Mouse (Mus musculus) lung, adult 2 months (tissue): ENCODE results near the gene Pot1a.

Experiments used
- CTCF ChIP-seq: fragments of 200-500 bp; IDR thresholded peaks from 2 replicates; pipeline ENCODE4 v1.5.1; 2011; ENCODE audit warnings: mild to moderate bottlenecking, low read length, control low read depth; ENCODE audit not compliant: insufficient read depth
- POLR2A ChIP-seq: fragments of 200-500 bp; IDR thresholded peaks from 2 replicates; pipeline ENCODE4 v1.6.1; 2011; ENCODE audit warnings: low read depth, mild to moderate bottlenecking, control low read depth, low read length, borderline replicate concordance; ENCODE audit errors: extremely low read depth

DNA sequence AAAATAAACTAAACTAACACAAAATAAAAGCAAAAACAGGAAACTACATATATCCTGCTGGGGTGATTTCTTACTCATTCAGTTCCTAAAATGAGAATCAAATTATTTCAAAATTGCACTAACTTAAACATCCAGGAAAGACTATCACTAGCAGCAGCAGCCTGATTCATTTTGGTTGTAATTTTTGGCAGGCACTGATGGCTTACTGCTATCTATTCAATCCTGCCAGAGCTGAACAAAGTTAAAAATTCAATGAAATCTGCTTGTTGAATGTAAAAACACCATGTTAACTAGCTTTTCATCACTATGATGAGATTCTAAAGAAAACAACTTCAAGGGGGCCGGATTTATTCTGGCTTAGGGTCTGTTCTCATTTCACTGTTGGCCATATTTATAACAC is 82.5 kb downstream of the Pot1a start:
- TF ChIP-seq CTCF (no peak), POLR2A (no peak)
